Mouse (Mus musculus) urinary bladder, postnatal 14 days (tissue): Measurements from ENCODE around the gene Akain1.

Experiments
- DNase-seq: peaks from one replicate; pipeline ENCODE4 v3.0.0; 2021; ENCODE audit warnings: low spot score

Akain1 gene

DNA sequence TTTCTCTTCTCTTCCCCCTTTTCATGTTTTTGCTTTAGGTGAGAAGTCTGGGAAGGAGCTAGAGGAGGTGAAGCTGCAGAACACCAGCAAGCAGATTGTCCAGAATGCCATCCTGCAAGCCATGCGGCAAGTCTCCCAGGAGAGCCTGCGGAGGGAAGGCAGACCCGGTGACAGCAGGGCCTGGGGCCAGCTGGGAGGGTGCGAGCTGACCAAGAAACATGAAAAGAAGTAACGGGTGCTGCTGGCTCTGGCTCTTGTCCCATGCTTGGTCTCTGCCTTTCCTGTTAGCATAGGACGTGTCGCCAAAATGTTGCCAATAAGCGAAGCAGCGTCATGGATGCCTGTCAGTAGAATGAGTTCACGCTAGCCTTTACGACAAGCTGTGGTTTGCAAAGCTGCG, 48.0 kb downstream of the Akain1 start:
- no peak for DNase-seq

DNA sequence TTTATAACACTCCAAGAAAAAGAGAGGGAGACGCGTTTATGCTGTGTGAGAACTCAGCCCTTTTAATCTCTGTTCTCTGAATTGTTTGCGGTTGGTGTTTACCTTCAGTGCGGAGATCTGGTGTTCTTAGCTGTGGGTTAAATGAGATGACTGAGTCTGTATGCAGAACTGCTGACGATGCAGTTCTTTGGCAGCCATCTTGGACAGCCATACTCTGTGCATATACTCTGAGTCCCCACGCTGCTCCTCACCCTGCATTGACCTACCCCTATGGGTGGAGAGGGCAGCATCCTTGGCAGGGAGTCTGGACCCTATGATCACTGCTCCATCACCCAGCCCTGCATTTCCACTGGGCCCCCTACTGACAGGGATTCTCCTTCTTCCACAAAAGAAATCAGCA, 48.8 kb downstream of the Akain1 start:
- DNase-seq, result no peak

GRCm38 (mm10) chr17:69488826-69489225, 49.7 kb downstream of the Akain1 start:
- DNase-seq, result no peak

DNA sequence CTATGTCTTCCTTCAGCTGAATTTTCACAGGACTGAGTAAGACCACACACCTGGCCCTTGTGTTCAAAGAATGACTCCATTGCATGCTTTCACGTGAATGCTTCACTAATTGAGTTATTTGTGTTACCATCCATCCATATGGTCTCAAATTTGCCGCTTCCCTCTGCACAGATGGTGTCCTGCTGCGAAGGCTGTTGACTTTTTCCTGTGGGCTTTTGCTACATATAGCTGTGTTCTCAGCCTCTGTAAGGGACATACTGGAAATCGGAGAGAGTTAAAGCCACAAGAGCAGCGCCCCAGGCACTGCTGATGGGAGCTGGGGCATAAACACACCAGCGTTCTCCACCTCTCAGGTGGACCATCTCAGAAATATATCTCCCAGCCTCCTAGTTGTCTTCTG, 53.2 kb downstream of the Akain1 start:
- no peak for DNase-seq

GRCm38 (mm10) chr17:69495531-69495930, 56.4 kb downstream of the Akain1 start:
- no peak for DNase-seq

DNA sequence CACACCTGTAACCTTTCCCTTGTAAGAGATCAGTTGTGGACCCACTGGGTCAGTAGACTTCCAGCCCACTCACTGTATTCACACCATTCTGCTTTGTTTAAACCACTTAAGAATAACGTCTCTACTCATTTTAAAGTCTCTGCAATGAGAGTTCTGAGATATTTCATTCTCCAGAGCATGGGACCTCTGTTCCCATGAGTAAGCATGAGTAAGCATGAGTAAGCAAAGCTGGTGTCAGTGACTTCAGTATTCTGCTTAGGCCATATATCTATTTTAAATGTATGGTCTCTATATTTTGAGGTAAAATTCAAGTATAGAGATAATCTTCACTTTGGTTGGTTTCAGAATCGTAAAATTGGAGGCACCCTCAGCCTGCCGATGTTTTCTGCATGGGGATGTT, 57.0 kb downstream of the Akain1 start:
- no peak for DNase-seq

- DNase-seq, result no peak
Measured at GRCm38 (mm10) chr17:69497315-69497714, 58.2 kb downstream of the Akain1 start.

- no peak for DNase-seq
Measured at GRCm38 (mm10) chr17:69498913-69499312, 59.8 kb downstream of the Akain1 start.

GRCm38 (mm10) chr17:69499441-69499840, 60.3 kb downstream of the Akain1 start:
- no peak for DNase-seq

DNA sequence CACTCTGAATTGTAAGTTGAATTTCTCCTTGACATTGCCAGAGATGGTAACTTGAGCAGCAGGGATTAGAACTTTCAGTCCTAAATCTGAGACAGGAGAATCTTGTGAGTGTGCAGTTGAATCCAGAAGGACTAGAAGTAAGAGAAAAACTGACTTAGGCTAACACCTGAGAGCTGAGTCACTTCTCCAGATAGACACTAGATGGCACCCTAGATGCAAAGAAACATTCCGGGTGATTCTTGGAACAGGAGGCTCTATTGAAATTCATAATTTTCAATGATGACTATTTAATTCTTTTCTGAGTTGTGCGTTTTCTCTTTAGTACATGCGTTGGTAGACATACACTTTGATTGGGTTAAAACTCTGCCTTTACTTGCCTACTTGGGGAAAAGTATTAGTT, 66.9 kb downstream of the Akain1 start:
- DNase-seq, result no peak

DNA sequence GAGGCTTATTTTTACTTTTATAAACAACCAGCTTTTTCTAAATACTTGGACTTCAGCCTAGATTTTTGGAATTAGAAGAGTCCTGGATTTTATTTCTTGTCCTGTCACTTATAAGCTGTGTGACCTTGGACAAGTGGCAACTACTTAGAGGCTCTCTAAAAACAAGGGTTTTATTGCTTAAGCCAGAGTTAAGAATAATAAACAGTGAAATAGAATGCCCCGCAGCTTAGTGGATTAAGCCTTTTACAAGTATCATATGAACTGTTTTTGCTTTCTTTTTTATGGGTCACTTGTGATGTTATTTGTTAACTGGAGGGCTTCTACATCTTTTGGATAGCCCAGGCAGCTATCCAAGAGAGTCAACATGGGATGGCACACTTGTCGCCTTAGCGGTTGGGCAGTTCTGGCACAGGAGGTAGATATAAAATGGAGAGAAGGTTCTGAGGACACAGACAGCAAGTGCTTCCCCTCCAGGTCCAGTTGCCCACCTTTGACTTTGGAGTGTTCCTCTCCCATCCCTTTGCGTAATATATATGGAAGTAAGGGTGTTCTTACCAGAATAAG, 77.3 kb downstream of the Akain1 start:
- DNase-seq, result no peak

DNA sequence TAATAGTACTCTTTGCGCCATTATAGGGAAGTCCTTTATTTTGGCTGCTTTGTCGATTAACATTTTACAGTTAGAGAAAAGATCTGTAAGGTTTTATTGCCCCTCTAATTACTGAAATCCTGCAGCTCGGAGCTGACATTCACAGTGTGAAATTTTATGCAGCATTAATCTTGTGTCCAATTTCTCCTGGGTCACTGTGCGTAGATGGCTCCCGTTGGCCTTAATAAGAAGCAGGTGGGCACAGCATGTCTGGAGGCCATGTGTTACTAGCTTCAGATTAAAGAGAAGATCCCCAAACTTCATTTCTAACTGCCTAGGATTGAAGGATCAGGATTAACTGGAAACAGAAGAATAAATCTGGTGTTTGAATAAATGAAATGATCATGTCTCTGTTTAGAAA, 92.3 kb downstream of the Akain1 start:
- no peak for DNase-seq
